Mouse (Mus musculus): ENCODE results near the gene Slc25a44. TPM values are rescaled to one million over a fixed set of nuclear protein-coding genes. Genes with fewer than 3 reads are reported as not detected.
"Not testable (repeated sequence)": the region's sequence is repeated elsewhere in the genome, so short reads cannot be mapped to it uniquely, and the experiment has no call there.

Gene Slc25a44
- polyA plus RNA-seq, 1 experiment from 2014 or later, result 20.6 TPM

GRCm38 (mm10) chr3:88398666-88399065, 26.3 kb downstream of the Slc25a44 start:
- peaks cover 20% of the 10 kb centered on the region for H3K36me3 ChIP-seq (ENCODE audit: control insufficient read depth, insufficient read depth, low read length)
- WGBS, result 88% methylated on average over 2 of the region's 2 CpGs
- no peak for ATAC-seq (replicated peaks; ENCODE audit: low FRiP score)

GRCm38 (mm10) chr3:88395742-88396141, 29.2 kb downstream of the Slc25a44 start:
- no peak for ATAC-seq (replicated peaks; ENCODE audit: low FRiP score)
- Histone ChIP-seq H3K36me3 (ENCODE audit: control insufficient read depth, insufficient read depth, low read length) (peaks cover 22% of the 10 kb centered on the region), H3K27me3 (replicated peaks; ENCODE audit: control insufficient read depth, insufficient read depth, low read length) (no peaks in the 10 kb centered on the region), H3K4me1 (replicated peaks; ENCODE audit: control insufficient read depth, insufficient read depth, low read length) (no peaks in the 10 kb centered on the region), H3K4me3 (ENCODE audit: low read depth, low read length) (no peak overlapping the region), H3K9me3 (ENCODE audit: control insufficient read depth, low read length) (no peaks in the 10 kb centered on the region), H3K4me2 (no peak overlapping the region), H3K9ac (ENCODE audit: low read depth, low read length) (no peak overlapping the region), H3K27ac (ENCODE audit: low read depth, low read length) (no peak overlapping the region)
- no peak for DNase-seq (ENCODE audit: low spot score)
- WGBS, result 83% methylated on average over 8 of the region's 8 CpGs

More at GRCm38 (mm10) chr3:88398666-88399065, 26.3 kb downstream of the Slc25a44 start:
- Histone ChIP-seq H3K4me1 (replicated peaks; ENCODE audit: control insufficient read depth, insufficient read depth, low read length) (no peaks in the 10 kb centered on the region), H3K4me2 (no peak overlapping the region), H3K9me3 (ENCODE audit: control insufficient read depth, low read length) (no peaks in the 10 kb centered on the region), H3K4me3 (ENCODE audit: low read depth, low read length) (no peak overlapping the region), H3K9ac (ENCODE audit: low read depth, low read length) (no peak overlapping the region), H3K27me3 (replicated peaks; ENCODE audit: control insufficient read depth, insufficient read depth, low read length) (no peaks in the 10 kb centered on the region), H3K27ac (ENCODE audit: low read depth, low read length) (no peak overlapping the region)
- no peak for DNase-seq (ENCODE audit: low spot score)

- Histone ChIP-seq H3K4me2 (no peak overlapping the region), H3K9ac (ENCODE audit: low read depth, low read length) (no peak overlapping the region), H3K27me3 (replicated peaks; ENCODE audit: control insufficient read depth, insufficient read depth, low read length) (no peaks in the 10 kb centered on the region), H3K4me1 (replicated peaks; ENCODE audit: control insufficient read depth, insufficient read depth, low read length) (no peaks in the 10 kb centered on the region), H3K4me3 (ENCODE audit: low read depth, low read length) (no peak overlapping the region), H3K36me3 (ENCODE audit: control insufficient read depth, insufficient read depth, low read length) (peaks cover 20% of the 10 kb centered on the region), H3K9me3 (ENCODE audit: control insufficient read depth, low read length) (no peaks in the 10 kb centered on the region), H3K27ac (ENCODE audit: low read depth, low read length) (no peak overlapping the region)
- no peak for ATAC-seq (replicated peaks; ENCODE audit: low FRiP score)
- 92% methylated on average over 6 of the region's 6 CpGs for WGBS
- DNase-seq (ENCODE audit: low spot score), result peak; percentile 29
Observed at GRCm38 (mm10) chr3:88395288-88395687, 29.7 kb downstream of the Slc25a44 start.

GRCm38 (mm10) chr3:88393776-88394375, 31.1 kb downstream of the Slc25a44 start:
- WGBS, result 89% methylated on average over 9 of the region's 9 CpGs

GRCm38 (mm10) chr3:88384364-88384763, 40.6 kb downstream of the Slc25a44 start, which contains the start of gene Bglap:
Gene Bglap, minus strand, starts transcription at chr3:88384464.
- H3K9me3 ChIP-seq (ENCODE audit: control insufficient read depth, low read length), result no peaks in the 10 kb centered on the region
- WGBS, result 77% methylated on average over 5 of the region's 5 CpGs
- no peaks in the 10 kb centered on the region for H3K4me1 ChIP-seq (replicated peaks; ENCODE audit: control insufficient read depth, insufficient read depth, low read length)
- no peaks in the 10 kb centered on the region for H3K36me3 ChIP-seq (ENCODE audit: control insufficient read depth, insufficient read depth, low read length)
- H3K4me3 ChIP-seq (ENCODE audit: low read depth, low read length), result no peak within 1 kb of the TSS
- no peak within 1 kb of the TSS for H3K27ac ChIP-seq (ENCODE audit: low read depth, low read length)
- no peaks in the 10 kb centered on the region for H3K27me3 ChIP-seq (replicated peaks; ENCODE audit: control insufficient read depth, insufficient read depth, low read length)
- H3K9ac ChIP-seq (ENCODE audit: low read depth, low read length), result no peak within 1 kb of the TSS
- no peak within 1 kb of the TSS for H3K4me2 ChIP-seq
- no peak for DNase-seq (ENCODE audit: low spot score)
- no peak for ATAC-seq (replicated peaks; ENCODE audit: low FRiP score)

More at GRCm38 (mm10) chr3:88393776-88394375, 31.1 kb downstream of the Slc25a44 start:
- H3K4me1 ChIP-seq (replicated peaks; ENCODE audit: control insufficient read depth, insufficient read depth, low read length), result no peaks in the 10 kb centered on the region
- H3K9ac ChIP-seq (ENCODE audit: low read depth, low read length), result no peak overlapping the region
- no peak overlapping the region for H3K4me3 ChIP-seq (ENCODE audit: low read depth, low read length)
- H3K27ac ChIP-seq (ENCODE audit: low read depth, low read length), result no peak overlapping the region
- H3K36me3 ChIP-seq (ENCODE audit: control insufficient read depth, insufficient read depth, low read length), result peaks cover 21% of the 10 kb centered on the region
- DNase-seq (ENCODE audit: low spot score) (no peak), ATAC-seq (replicated peaks; ENCODE audit: low FRiP score) (no peak)
- no peaks in the 10 kb centered on the region for H3K9me3 ChIP-seq (ENCODE audit: control insufficient read depth, low read length)
- H3K4me2 ChIP-seq, result no peak overlapping the region
- no peaks in the 10 kb centered on the region for H3K27me3 ChIP-seq (replicated peaks; ENCODE audit: control insufficient read depth, insufficient read depth, low read length)

- not testable (repeated sequence) for H3K4me3 ChIP-seq (ENCODE audit: low read depth, low read length); H3K9me3 ChIP-seq (ENCODE audit: control insufficient read depth, low read length); H3K9ac ChIP-seq (ENCODE audit: low read depth, low read length); DNase-seq (ENCODE audit: low spot score); H3K4me1 ChIP-seq (replicated peaks; ENCODE audit: control insufficient read depth, insufficient read depth, low read length); H3K36me3 ChIP-seq (ENCODE audit: control insufficient read depth, insufficient read depth, low read length); ATAC-seq (replicated peaks; ENCODE audit: low FRiP score); H3K27me3 ChIP-seq (replicated peaks; ENCODE audit: control insufficient read depth, insufficient read depth, low read length); H3K27ac ChIP-seq (ENCODE audit: low read depth, low read length)
- WGBS, result 30% methylated on average over 1 of the region's 7 CpGs
- peak overlapping the region; percentile 52 for H3K4me2 ChIP-seq
Observed at GRCm38 (mm10) chr3:88382383-88382782, 42.6 kb downstream of the Slc25a44 start.

GRCm38 (mm10) chr3:88381389-88382315, 43.3 kb downstream of the Slc25a44 start:
- not testable (repeated sequence) for H3K36me3 ChIP-seq (ENCODE audit: control insufficient read depth, insufficient read depth, low read length); H3K27me3 ChIP-seq (replicated peaks; ENCODE audit: control insufficient read depth, insufficient read depth, low read length); H3K9ac ChIP-seq (ENCODE audit: low read depth, low read length); DNase-seq (ENCODE audit: low spot score); H3K9me3 ChIP-seq (ENCODE audit: control insufficient read depth, low read length); H3K4me1 ChIP-seq (replicated peaks; ENCODE audit: control insufficient read depth, insufficient read depth, low read length); H3K27ac ChIP-seq (ENCODE audit: low read depth, low read length)
- peak; percentile 79 for ATAC-seq (replicated peaks; ENCODE audit: low FRiP score)
- Histone ChIP-seq H3K4me2 (peak overlapping the region; percentile 52), H3K4me3 (ENCODE audit: low read depth, low read length) (0 out of 2 replicates have a peak overlapping the region, but pooled peaks have one; percentile 20)
- 12% methylated on average over 17 of the region's 22 CpGs for WGBS

GRCm38 (mm10) chr3:88378599-88378998, 46.3 kb downstream of the Slc25a44 start, which contains the start of gene Bglap2:
Gene Bglap2, minus strand, starts transcription at chr3:88378699.
- 72% methylated on average over 4 of the region's 5 CpGs for WGBS
- H3K4me3 ChIP-seq (ENCODE audit: low read depth, low read length); H3K36me3 ChIP-seq (ENCODE audit: control insufficient read depth, insufficient read depth, low read length); H3K9me3 ChIP-seq (ENCODE audit: control insufficient read depth, low read length); H3K4me2 ChIP-seq; H3K4me1 ChIP-seq (replicated peaks; ENCODE audit: control insufficient read depth, insufficient read depth, low read length); H3K27me3 ChIP-seq (replicated peaks; ENCODE audit: control insufficient read depth, insufficient read depth, low read length); DNase-seq (ENCODE audit: low spot score); ATAC-seq (replicated peaks; ENCODE audit: low FRiP score); H3K9ac ChIP-seq (ENCODE audit: low read depth, low read length); H3K27ac ChIP-seq (ENCODE audit: low read depth, low read length): not testable (repeated sequence)

Data from liver, embryonic 11.5 days (tissue).